Mouse (Mus musculus): Measurements from ENCODE around the gene Hspb2. TPM values are rescaled to one million over a fixed set of nuclear protein-coding genes. Genes with fewer than 3 reads are reported as not detected.

The Hspb2 gene
- polyA plus RNA-seq, 1 experiment from 2014 or later: 21.6 TPM

DNA sequence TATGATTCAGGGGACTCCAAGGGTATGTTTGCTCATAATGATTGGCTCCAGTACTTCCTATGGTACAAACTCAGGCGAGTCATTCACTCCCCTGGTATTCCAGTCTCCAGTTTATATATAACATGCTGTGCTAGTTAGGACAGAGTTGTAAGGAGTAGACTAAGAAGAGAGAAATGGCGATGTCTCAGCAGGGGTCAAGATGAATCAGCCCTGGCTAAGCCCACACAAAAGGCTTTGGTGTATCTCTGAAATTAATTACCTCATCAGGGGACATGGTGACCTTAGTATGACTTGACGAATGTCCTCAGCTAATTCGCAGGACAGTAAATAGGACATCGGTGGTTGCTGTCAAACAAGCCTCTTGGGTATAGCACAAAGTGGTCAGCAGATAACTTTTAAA, 4.6 kb upstream of the Hspb2 start:
- no peaks in the 10 kb centered on the region for H3K27me3 ChIP-seq (ENCODE audit: control insufficient read depth, insufficient read depth, low read length)
- H3K36me3 ChIP-seq (ENCODE audit: control insufficient read depth, insufficient read depth, low read length): no peaks in the 10 kb centered on the region
- no peak for TF ChIP-seq CTCF (IDR thresholded peaks at IDR 0.05; ENCODE audit: low read depth)
- no peak for TF ChIP-seq EP300 (optimal IDR thresholded peaks at IDR 0.05)
- no peak overlapping the region for H3K4me3 ChIP-seq (ENCODE audit: low read depth, low read length)
- no peak overlapping the region for H3K4me2 ChIP-seq (replicated peaks; ENCODE audit: low read depth)
- DNase-seq (ENCODE audit: low spot score) (no peak), ATAC-seq (ENCODE audit: low FRiP score, low TSS enrichment) (no peak)
- no peak overlapping the region for H3K9ac ChIP-seq (ENCODE audit: low read length)
- WGBS: 52% methylated on average over 5 of the region's 5 CpGs
- H3K27ac ChIP-seq (replicated peaks): no peak overlapping the region
- no peaks in the 10 kb centered on the region for H3K9me3 ChIP-seq (ENCODE audit: control insufficient read depth, low read length)
- peaks cover 2% of the 10 kb centered on the region; the same call in 1 of the 2 replicates for H3K4me1 ChIP-seq (replicated peaks; ENCODE audit: control insufficient read depth, insufficient read depth)

DNA sequence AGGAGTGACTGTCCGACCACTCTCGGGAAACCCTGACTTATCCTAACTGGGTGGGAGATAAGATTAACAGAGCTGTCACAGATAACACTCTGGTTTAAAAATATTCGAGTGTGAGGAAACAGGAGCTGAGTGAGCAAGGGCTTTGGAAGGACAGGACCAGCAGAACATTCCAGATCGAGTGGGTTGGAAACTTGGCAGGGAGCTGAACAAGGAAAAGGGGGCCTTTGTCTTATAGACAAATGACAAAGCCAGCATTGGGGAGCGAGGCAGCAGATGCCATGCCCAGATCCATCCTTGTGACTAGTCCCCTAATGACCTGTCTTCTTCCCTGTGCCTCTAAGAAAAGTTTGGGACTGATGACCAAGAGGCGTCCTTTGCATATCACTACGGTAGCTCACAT, 1.8 kb upstream of the Hspb2 start:
- no peak for TF ChIP-seq EP300 (optimal IDR thresholded peaks at IDR 0.05)
- no peak for TF ChIP-seq CTCF (IDR thresholded peaks at IDR 0.05; ENCODE audit: low read depth)
- H3K4me3 ChIP-seq (ENCODE audit: low read depth, low read length): peak overlapping the region; percentile 37
- no peak for DNase-seq (ENCODE audit: low spot score)

DNA sequence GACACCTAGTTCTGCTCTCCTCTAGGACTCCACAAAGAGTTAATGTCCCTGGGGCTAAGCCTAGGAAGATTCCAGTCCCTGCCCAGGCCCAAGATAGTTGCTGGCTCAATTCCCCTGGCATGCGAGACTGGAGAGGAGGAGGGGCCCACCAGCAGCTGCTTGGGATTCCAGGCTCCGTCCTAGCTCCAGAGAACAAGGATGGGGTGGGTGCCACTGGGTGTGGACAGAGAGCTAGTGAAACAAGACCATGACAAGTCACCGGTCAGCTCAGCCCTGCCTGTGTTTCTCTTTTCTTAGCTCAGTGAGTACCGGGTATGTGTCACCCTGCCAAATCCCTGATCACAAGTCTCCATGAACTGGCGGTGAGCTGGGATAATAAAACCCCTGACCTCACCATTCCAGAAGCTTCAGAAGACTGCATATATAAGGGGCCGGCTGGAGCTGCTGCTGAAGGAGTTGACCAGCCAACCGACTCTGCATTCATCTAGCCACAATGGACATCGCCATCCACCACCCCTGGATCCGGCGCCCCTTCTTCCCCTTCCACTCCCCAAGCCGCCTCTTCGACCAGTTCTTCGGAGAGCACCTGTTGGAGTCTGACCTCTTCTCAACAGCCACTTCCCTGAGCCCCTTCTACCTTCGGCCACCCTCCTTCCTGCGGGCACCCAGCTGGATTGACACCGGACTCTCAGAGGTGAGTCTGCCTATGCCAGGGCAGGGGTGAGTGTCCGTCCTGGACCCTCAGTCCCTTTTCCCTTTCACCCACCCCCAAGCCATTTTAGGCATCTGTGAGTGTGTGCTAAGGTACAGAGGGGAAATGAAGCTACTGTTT, 846 bp upstream of the Hspb2 start:
- TF ChIP-seq EP300 (optimal IDR thresholded peaks at IDR 0.05) (no peak), CTCF (IDR thresholded peaks at IDR 0.05; ENCODE audit: low read depth) (no peak; the same call in 1 of the 2 replicates)
- Histone ChIP-seq H3K4me3 (ENCODE audit: low read depth, low read length) (peak overlapping the region; percentile 37), H3K4me1 (replicated peaks; ENCODE audit: control insufficient read depth, insufficient read depth) (peaks cover 2% of the 10 kb centered on the region; the same call in 1 of the 2 replicates), H3K9ac (ENCODE audit: low read length) (peak overlapping the region; percentile 24), H3K36me3 (ENCODE audit: control insufficient read depth, insufficient read depth, low read length) (no peaks in the 10 kb centered on the region), H3K27me3 (ENCODE audit: control insufficient read depth, insufficient read depth, low read length) (no peaks in the 10 kb centered on the region), H3K9me3 (ENCODE audit: control insufficient read depth, low read length) (no peaks in the 10 kb centered on the region), H3K4me2 (replicated peaks; ENCODE audit: low read depth) (peak overlapping the region; percentile 56), H3K27ac (replicated peaks) (peak overlapping the region; percentile 89)
- DNase-seq (ENCODE audit: low spot score) (peak; percentile 54), ATAC-seq (ENCODE audit: low FRiP score, low TSS enrichment) (peak; percentile 80)
- 53% methylated on average over 17 of the region's 17 CpGs for WGBS

More for the DNA sequence above, 1.8 kb upstream of the Hspb2 start:
- H3K27ac ChIP-seq (replicated peaks): no peak overlapping the region
- no peaks in the 10 kb centered on the region for H3K36me3 ChIP-seq (ENCODE audit: control insufficient read depth, insufficient read depth, low read length)
- no peaks in the 10 kb centered on the region for H3K9me3 ChIP-seq (ENCODE audit: control insufficient read depth, low read length)
- ATAC-seq (ENCODE audit: low FRiP score, low TSS enrichment): no peak
- WGBS: 25% methylated on average over 7 of the region's 7 CpGs
- H3K9ac ChIP-seq (ENCODE audit: low read length): peak overlapping the region; percentile 9; the same call in 1 of the 2 replicates
- H3K27me3 ChIP-seq (ENCODE audit: control insufficient read depth, insufficient read depth, low read length): no peaks in the 10 kb centered on the region
- H3K4me2 ChIP-seq (replicated peaks; ENCODE audit: low read depth): peak overlapping the region; percentile 56
- H3K4me1 ChIP-seq (replicated peaks; ENCODE audit: control insufficient read depth, insufficient read depth): peaks cover 2% of the 10 kb centered on the region; the same call in 1 of the 2 replicates

DNA sequence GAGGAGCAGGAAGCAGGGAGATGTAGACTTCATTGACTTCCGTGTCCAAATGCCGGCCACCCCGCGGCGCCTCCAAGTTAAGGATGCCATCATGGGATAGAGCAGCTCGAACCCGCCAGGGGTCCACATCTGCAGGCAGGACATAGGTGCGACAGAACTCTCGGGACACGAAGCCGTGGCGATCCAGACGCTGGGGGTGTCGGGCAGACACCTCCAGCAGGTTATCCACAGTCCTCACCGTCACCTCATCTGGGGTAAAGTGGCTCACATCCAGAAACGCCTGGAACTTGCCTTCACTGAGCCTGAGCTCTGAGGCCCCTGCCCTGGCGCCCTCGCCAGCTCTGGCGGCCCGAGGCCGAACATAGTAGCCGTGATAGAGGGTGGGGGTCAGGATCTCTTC, 831 bp downstream of the Hspb2 start, which contains the start of gene Cryab:
Cryab (plus strand) TSS at position 3 of the 400 bp plus-strand sequence.
- H3K36me3 ChIP-seq (ENCODE audit: control insufficient read depth, insufficient read depth, low read length): no peaks in the 10 kb centered on the region
- peak within 1 kb of the TSS; percentile 56 for H3K4me2 ChIP-seq (replicated peaks; ENCODE audit: low read depth)
- no peaks in the 10 kb centered on the region for H3K9me3 ChIP-seq (ENCODE audit: control insufficient read depth, low read length)
- peak within 1 kb of the TSS; percentile 37 for H3K4me3 ChIP-seq (ENCODE audit: low read depth, low read length)
- peak within 1 kb of the TSS; percentile 24 for H3K9ac ChIP-seq (ENCODE audit: low read length)
- peak within 1 kb of the TSS; percentile 89 for H3K27ac ChIP-seq (replicated peaks)
- TF ChIP-seq CTCF (IDR thresholded peaks at IDR 0.05; ENCODE audit: low read depth): no peak
- no peak for TF ChIP-seq EP300 (optimal IDR thresholded peaks at IDR 0.05)
- no peak for ATAC-seq (ENCODE audit: low FRiP score, low TSS enrichment)
- no peak for DNase-seq (ENCODE audit: low spot score)
- no peaks in the 10 kb centered on the region for H3K27me3 ChIP-seq (ENCODE audit: control insufficient read depth, insufficient read depth, low read length)
- 70% methylated on average over 22 of the region's 22 CpGs for WGBS
- peaks cover 2% of the 10 kb centered on the region; the same call in 1 of the 2 replicates for H3K4me1 ChIP-seq (replicated peaks; ENCODE audit: control insufficient read depth, insufficient read depth)

DNA sequence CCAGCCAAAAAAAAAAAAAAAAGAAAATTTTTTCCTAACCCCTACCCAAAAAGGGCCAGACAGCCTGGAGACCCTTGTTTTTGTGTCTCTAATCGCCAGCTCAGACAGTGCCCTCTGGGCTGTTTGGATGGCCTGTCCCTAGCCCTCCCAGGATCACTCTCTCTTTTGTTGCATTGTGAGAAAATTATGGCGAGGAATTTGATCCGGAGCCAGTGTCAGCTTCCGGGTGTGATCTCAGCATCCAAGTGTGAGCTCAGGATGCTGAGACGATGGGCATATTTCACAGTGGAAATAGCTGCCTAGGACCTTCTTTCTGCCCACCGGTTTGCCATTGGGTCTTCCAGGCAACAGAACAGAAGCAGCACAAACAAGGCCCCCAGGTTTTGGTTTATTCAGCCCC, 1.4 kb downstream of the Hspb2 start:
- Histone ChIP-seq H3K4me3 (ENCODE audit: low read depth, low read length) (no peak overlapping the region), H3K4me1 (replicated peaks; ENCODE audit: control insufficient read depth, insufficient read depth) (peaks cover 2% of the 10 kb centered on the region; the same call in 1 of the 2 replicates), H3K36me3 (ENCODE audit: control insufficient read depth, insufficient read depth, low read length) (no peaks in the 10 kb centered on the region), H3K27ac (replicated peaks) (no peak overlapping the region), H3K9ac (ENCODE audit: low read length) (no peak overlapping the region), H3K9me3 (ENCODE audit: control insufficient read depth, low read length) (no peaks in the 10 kb centered on the region), H3K4me2 (replicated peaks; ENCODE audit: low read depth) (no peak overlapping the region), H3K27me3 (ENCODE audit: control insufficient read depth, insufficient read depth, low read length) (no peaks in the 10 kb centered on the region)
- ATAC-seq (ENCODE audit: low FRiP score, low TSS enrichment): no peak
- no peak for DNase-seq (ENCODE audit: low spot score)
- WGBS: 60% methylated on average over 6 of the region's 6 CpGs
- no peak for TF ChIP-seq CTCF (IDR thresholded peaks at IDR 0.05; ENCODE audit: low read depth)
- TF ChIP-seq EP300 (optimal IDR thresholded peaks at IDR 0.05): no peak

DNA sequence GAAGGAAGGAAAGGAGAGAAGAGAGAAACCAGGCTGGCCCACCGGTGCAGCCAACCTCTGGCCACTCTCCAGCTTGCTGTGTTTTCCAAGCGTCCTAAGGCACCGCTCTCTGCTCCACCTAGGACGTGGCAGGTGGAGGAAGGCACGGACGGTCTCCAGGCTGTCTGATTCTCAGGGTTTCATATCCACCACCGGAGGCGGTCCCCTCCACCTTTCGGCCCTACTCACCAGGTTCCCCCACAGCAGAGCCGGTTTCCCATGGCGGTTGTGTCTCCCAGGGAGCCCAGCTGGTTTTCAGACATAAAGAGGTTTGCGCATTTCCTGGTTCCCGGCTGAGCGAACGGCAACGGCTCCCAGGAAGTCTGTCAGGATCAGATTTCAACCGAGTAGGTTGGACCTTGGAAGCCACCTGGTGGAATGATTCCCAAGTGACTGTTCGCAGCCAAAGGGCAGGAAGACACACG, 5.9 kb downstream of the Hspb2 start, which contains the start of gene 2310030G06Rik:
2310030G06Rik (minus strand) TSS at position 323 of the 464 bp plus-strand sequence.
- Histone ChIP-seq H3K4me3 (ENCODE audit: low read depth, low read length) (peak within 1 kb of the TSS; percentile 49), H3K9ac (ENCODE audit: low read length) (peak within 1 kb of the TSS; percentile 73), H3K27me3 (ENCODE audit: control insufficient read depth, insufficient read depth, low read length) (no peaks in the 10 kb centered on the region), H3K9me3 (ENCODE audit: control insufficient read depth, low read length) (no peaks in the 10 kb centered on the region), H3K27ac (replicated peaks) (peak within 1 kb of the TSS; percentile 94), H3K36me3 (ENCODE audit: control insufficient read depth, insufficient read depth, low read length) (no peaks in the 10 kb centered on the region), H3K4me1 (replicated peaks; ENCODE audit: control insufficient read depth, insufficient read depth) (no peaks in the 10 kb centered on the region; the same call in 1 of the 2 replicates), H3K4me2 (replicated peaks; ENCODE audit: low read depth) (peak within 1 kb of the TSS; percentile 66)
- TF ChIP-seq EP300 (optimal IDR thresholded peaks at IDR 0.05): no peak
- TF ChIP-seq CTCF (IDR thresholded peaks at IDR 0.05; ENCODE audit: low read depth): peak; percentile 67
- WGBS: 3% methylated on average over 19 of the region's 19 CpGs
- DNase-seq (ENCODE audit: low spot score) (peak; percentile 84), ATAC-seq (ENCODE audit: low FRiP score, low TSS enrichment) (peak; percentile 84)
